ENCODE assay signal across 9 mouse cellular contexts in genomic region chr6:84119731-84120530, GRCm38 (mm10).
DNase-seq lines count a peak whose midpoint lies in the region; ATAC-seq lines count a peak whose summit lies in the region.
"Had no signal": no experiment of that assay in that cellular context is flagged by ENCODE, and none has a peak within 500 bp of the region (broad histone marks: within the 10 kb centered on the region; RNA-seq: fewer than 3 reads in every experiment).

No protein-coding gene starts in this region.

- WGBS in limb, embryonic 10.5 days, result 60% methylated on average over 24 of the region's 24 CpGs

- no peaks in the 10 kb centered on the region for H3K27me3 ChIP-seq in limb, embryonic 10.5 days (ENCODE audit: low read depth, poor library complexity, severe bottlenecking)

- ATAC-seq in cerebellum, adult (ENCODE audit: insufficient number of reproducible peaks, low FRiP score, low TSS enrichment), result no peak
- ATAC-seq: activated CD4-positive, CD25-positive, alpha-beta regulatory T cell, adult 4 months had no signal

- no peak overlapping the region for H3K4me3 ChIP-seq in limb, embryonic 10.5 days

- H3K9me3 ChIP-seq in limb, embryonic 10.5 days (replicated peaks), result no peaks in the 10 kb centered on the region

- DNase-seq in cerebellum, postnatal 10 days, result peak; percentile 65 to 77
- DNase-seq in layer of hippocampus, adult 18-20 months (ENCODE audit: low spot score in 2 of 2), result peak; percentile 56 to 65
- no peak for DNase-seq in layer of hippocampus, postnatal 25 days (ENCODE audit: extremely low spot score in 1 of 2, low spot score in 1 of 2)
- DNase-seq in fibroblast of lung, adult 2 months (ENCODE audit: low read depth), result peak; percentile 29
- no peak for DNase-seq in limb, embryonic 10.5 days (ENCODE audit: low spot score)
- DNase-seq in ovary, adult 18-20 months (ENCODE audit: low spot score), result no peak
- DNase-seq in yolk sac, embryonic 10.5 days (ENCODE audit: low spot score), result no peak

- no peaks in the 10 kb centered on the region for H3K36me3 ChIP-seq in limb, embryonic 10.5 days

- peaks cover 41% of the 10 kb centered on the region for H3K4me1 ChIP-seq in limb, embryonic 10.5 days

- H3K27ac ChIP-seq in limb, embryonic 10.5 days, result peak overlapping the region; percentile 75

Comparison
In these comparisons a context has a peak if more than half of its experiments do, and no peak if none do; other contexts are left out.
1. DNase-seq: peak in cerebellum, postnatal 10 days (2 of 2), layer of hippocampus, adult 18-20 months (2 of 2) and fibroblast of lung, adult 2 months (single experiment); none in layer of hippocampus, postnatal 25 days (0 of 2), limb, embryonic 10.5 days (single experiment), ovary, adult 18-20 months (single experiment) and yolk sac, embryonic 10.5 days (single experiment).